Mouse (Mus musculus) heart, adult 2 months (tissue): Measurements from ENCODE around the gene Nod1. TPM values are rescaled to one million over a fixed set of nuclear protein-coding genes. Genes with fewer than 3 reads are reported as not detected.
A peak's percentile ranks its signal among the peaks of the same experiment; 100 is the strongest.

Experiments
- DNase-seq, 2 experiments: peaks; one replicate each; pipeline ENCODE4 v3.0.0; 2021
- H3K27ac ChIP-seq: fragments of 200-600 bp; 2 replicates; pipeline ENCODE4 v1.8.1; 2022
- H3K27me3 ChIP-seq: fragments of 200-500 bp; 2 replicates; pipeline ENCODE4 v1.6.1; 2012; ENCODE audit warnings: mild to moderate bottlenecking, low read length, inconsistent platforms, mixed read lengths; ENCODE audit not compliant: control insufficient read depth, insufficient read depth
- H3K36me3 ChIP-seq: fragments of 200-500 bp; 2 replicates; pipeline ENCODE4 v1.6.1; 2012; ENCODE audit warnings: low read length, inconsistent platforms; ENCODE audit not compliant: control insufficient read depth, insufficient read depth
- H3K4me1 ChIP-seq: fragments of 200-500 bp; 2 replicates; pipeline ENCODE4 v1.6.1; 2011; ENCODE audit warnings: low read length; ENCODE audit not compliant: control insufficient read depth, insufficient read depth
- H3K4me3 ChIP-seq: fragments of 200-600 bp; 2 replicates; pipeline ENCODE4 v1.8.1; 2022
- H3K79me2 ChIP-seq: fragments of 200-500 bp; replicated peaks from 2 replicates; pipeline ENCODE4 v1.6.1; 2012; ENCODE audit warnings: mild to moderate bottlenecking, inconsistent platforms, low read length, moderate library complexity, mixed read lengths; ENCODE audit not compliant: control insufficient read depth, insufficient read depth
- H3K9ac ChIP-seq: fragments of 200-500 bp; 2 replicates; pipeline ENCODE4 v1.6.1; 2012; ENCODE audit warnings: low read depth, mild to moderate bottlenecking, control low read depth, inconsistent platforms, low read length, mixed read lengths
- CTCF ChIP-seq: fragments of 200-600 bp; IDR thresholded peaks from 2 replicates; pipeline ENCODE4 v1.8.1; 2022; ENCODE audit warnings: antibody characterized with exemption, mild to moderate bottlenecking, moderate library complexity
- EP300 ChIP-seq: fragments of 200-500 bp; IDR thresholded peaks from 2 replicates; pipeline ENCODE4 v1.6.1; 2011; ENCODE audit warnings: low read depth, low read length, control low read depth; ENCODE audit not compliant: insufficient read depth
- POLR2A ChIP-seq: fragments of 200-500 bp; IDR thresholded peaks from 2 replicates; pipeline ENCODE4 v1.6.1; 2011; ENCODE audit warnings: mild to moderate bottlenecking, low read depth, low read length, control low read depth; ENCODE audit not compliant: insufficient read depth
- WGBS: fragments of 180-500 bp; shearing (Covaris S2); methylation state at CpG from one replicate; pipeline ENCODE4 v1.1.7; 2018; 5-methylcytosine and 5-hydroxymethylcytosine counted together
- intact Hi-C: fragments of 180-260 bp; cut with DNase I; formaldehyde crosslinking; loops from one replicate; pipeline ENCODE4 v1.15.1; 2025
- polyA plus RNA-seq: library from polyadenylated mRNA; depleted of rRNA; stranded (reverse); fragments of >200 nt; gene quantifications from 2 replicates; pipeline ENCODE4 v1.2.3, GENCODE M21; 2012
- total RNA-seq, 2 experiments: library from RNA; stranded (reverse); gene quantifications; 2 replicates each; pipeline ENCODE4 v1.2.3; 2021

The Nod1 gene
- total and polyA plus RNA-seq, 3 experiments = 17.3 to 23.6 (median 18.6) TPM

- TF ChIP-seq POLR2A (no peak), EP300 (no peak), CTCF (no peak)
- H3K9ac ChIP-seq = no peak overlapping the region
- H3K27ac ChIP-seq = no peak overlapping the region
- H3K27me3 ChIP-seq = no peaks in the 10 kb centered on the region
- no peaks in the 10 kb centered on the region for H3K4me1 ChIP-seq
- DNase-seq = peak in 1 of 2 experiments; percentile 14
- H3K4me3 ChIP-seq = no peak overlapping the region
- no peaks in the 10 kb centered on the region for H3K79me2 ChIP-seq
- WGBS = 91% methylated on average over 6 of the region's 6 CpGs
- H3K36me3 ChIP-seq = no peaks in the 10 kb centered on the region; the same call in 1 of the 2 replicates
- intact Hi-C loops = no loop called here
Measured at GRCm38 (mm10) chr6:54927946-54928345, 44.5 kb downstream of the Nod1 start.

DNA sequence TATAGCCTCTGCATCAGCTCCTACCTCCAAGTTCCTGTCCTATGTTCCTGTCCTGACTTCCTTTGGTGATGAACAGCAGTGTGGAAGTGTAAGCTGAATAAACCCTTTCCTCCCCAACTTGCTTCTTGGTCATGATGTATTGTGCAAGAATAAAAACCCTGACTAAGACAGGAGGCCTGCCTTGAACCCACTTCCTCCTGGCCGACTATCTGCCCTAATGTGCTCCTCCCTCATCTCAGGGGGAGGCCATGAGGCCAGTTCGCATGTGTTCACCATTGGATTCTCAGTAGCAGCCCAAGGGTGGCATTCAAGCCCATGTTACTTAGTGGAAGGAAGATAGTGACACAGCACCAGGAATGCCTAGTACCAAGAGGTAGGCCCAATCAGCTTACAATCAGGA is 45.5 kb downstream of the Nod1 start:
- Histone ChIP-seq H3K4me3 (no peak overlapping the region), H3K4me1 (no peaks in the 10 kb centered on the region), H3K27ac (no peak overlapping the region), H3K9ac (no peak overlapping the region), H3K36me3 (no peaks in the 10 kb centered on the region; the same call in 1 of the 2 replicates), H3K79me2 (no peaks in the 10 kb centered on the region), H3K27me3 (no peaks in the 10 kb centered on the region)
- DNase-seq = peak in 1 of 2 experiments; percentile 7
- no peak for TF ChIP-seq POLR2A
- TF ChIP-seq EP300 = no peak
- no peak for TF ChIP-seq CTCF
- WGBS = 61% methylated on average over 2 of the region's 2 CpGs
- intact Hi-C loops = no loop called here

- H3K4me3 ChIP-seq = no peak overlapping the region
- intact Hi-C loops = no loop called here
- WGBS = 52% methylated on average over 7 of the region's 7 CpGs
- no peaks in the 10 kb centered on the region for H3K79me2 ChIP-seq
- no peaks in the 10 kb centered on the region for H3K4me1 ChIP-seq
- TF ChIP-seq POLR2A (no peak), EP300 (no peak), CTCF (no peak)
- H3K36me3 ChIP-seq = no peaks in the 10 kb centered on the region; the same call in 1 of the 2 replicates
- H3K9ac ChIP-seq = no peak overlapping the region
- no peaks in the 10 kb centered on the region for H3K27me3 ChIP-seq
- DNase-seq = peak in 1 of 2 experiments; percentile 15
- no peak overlapping the region for H3K27ac ChIP-seq
Measured at GRCm38 (mm10) chr6:54925736-54926440, 46.5 kb downstream of the Nod1 start.

DNA sequence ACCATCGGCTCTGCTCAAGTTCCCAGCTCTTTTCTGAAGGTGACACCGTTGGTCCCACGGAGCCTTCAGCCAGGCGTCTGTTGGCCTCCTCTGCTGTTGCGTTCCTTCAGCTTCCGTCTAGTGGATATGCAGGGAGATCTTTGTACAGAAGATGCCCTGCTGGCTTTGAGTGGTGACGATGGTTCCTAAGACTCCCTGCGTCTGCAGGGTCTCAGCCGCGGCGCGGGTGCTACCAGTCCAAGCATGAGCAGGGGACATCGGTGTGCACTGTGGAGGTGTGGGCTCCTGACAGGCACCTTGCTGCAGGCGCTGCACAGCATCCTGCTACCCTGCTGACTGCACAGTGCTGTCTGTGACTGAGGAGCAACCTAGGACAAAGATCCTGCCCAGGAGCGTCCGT is 47.9 kb downstream of the Nod1 start:
- intact Hi-C loops = no loop called here

GRCm38 (mm10) chr6:54918521-54918920 is 53.9 kb downstream of the Nod1 start:
- intact Hi-C loops = loop anchor here (10.0 kb wide), 1 partner anchor 214 kb away; no protein-coding TSS in a partner anchor
- Histone ChIP-seq H3K79me2 (no peaks in the 10 kb centered on the region), H3K27me3 (no peaks in the 10 kb centered on the region), H3K4me1 (no peaks in the 10 kb centered on the region), H3K9ac (no peak overlapping the region), H3K36me3 (no peaks in the 10 kb centered on the region), H3K4me3 (no peak overlapping the region), H3K27ac (no peak overlapping the region)
- TF ChIP-seq EP300 = no peak
- no peak for TF ChIP-seq CTCF
- TF ChIP-seq POLR2A = no peak
- WGBS = 73% methylated on average over 5 of the region's 5 CpGs
- DNase-seq = peak in 1 of 2 experiments; percentile 12

More for the DNA sequence above, 47.9 kb downstream of the Nod1 start:
- TF ChIP-seq POLR2A = no peak
- TF ChIP-seq EP300 = no peak
- no peak for TF ChIP-seq CTCF
- Histone ChIP-seq H3K36me3 (no peaks in the 10 kb centered on the region; the same call in 1 of the 2 replicates), H3K27ac (no peak overlapping the region), H3K27me3 (no peaks in the 10 kb centered on the region), H3K79me2 (no peaks in the 10 kb centered on the region), H3K9ac (no peak overlapping the region), H3K4me1 (no peaks in the 10 kb centered on the region), H3K4me3 (no peak overlapping the region)
- WGBS = 96% methylated on average over 16 of the region's 16 CpGs
- DNase-seq = peak in 1 of 2 experiments; percentile 8

DNA sequence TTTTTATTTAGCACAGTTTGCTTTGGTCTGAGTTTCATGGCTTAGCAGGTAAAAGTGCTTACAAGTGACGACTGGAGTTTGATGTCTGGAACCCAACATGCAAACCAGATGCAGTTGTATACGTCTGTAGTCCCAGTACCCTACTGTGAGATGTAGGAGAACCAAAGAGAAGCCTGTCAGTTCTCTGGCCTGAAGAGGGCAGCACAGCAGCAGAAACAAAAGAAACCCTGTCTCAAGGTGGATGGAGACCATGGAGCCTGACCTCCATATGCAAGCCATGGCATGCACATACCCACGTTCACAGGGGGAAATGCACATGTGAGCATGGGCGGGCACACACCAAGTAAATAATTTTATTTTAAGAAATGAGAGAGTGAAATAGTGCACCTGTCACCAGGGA is 54.9 kb downstream of the Nod1 start:
- H3K9ac ChIP-seq = no peak overlapping the region
- no peak overlapping the region for H3K27ac ChIP-seq
- no peaks in the 10 kb centered on the region for H3K4me1 ChIP-seq
- peak; percentile 72 to 74 for DNase-seq
- no peaks in the 10 kb centered on the region for H3K36me3 ChIP-seq
- WGBS = 25% methylated on average over 4 of the region's 4 CpGs
- peak; percentile 91 for TF ChIP-seq EP300
- peak; percentile 89 for TF ChIP-seq CTCF
- TF ChIP-seq POLR2A = no peak
- no peak overlapping the region for H3K4me3 ChIP-seq
- H3K27me3 ChIP-seq = no peaks in the 10 kb centered on the region
- no peaks in the 10 kb centered on the region for H3K79me2 ChIP-seq
- intact Hi-C loops = loop anchor here (1.0 to 10.0 kb wide), 5 partner anchors 55 to 249 kb away; partner anchors contain the start of genes Ggct and Nod1
